Mouse (Mus musculus): ENCODE data around the gene Olfr1312.
"Not testable (repeated sequence)": the region's sequence is repeated elsewhere in the genome, so short reads cannot be mapped to it uniquely, and the experiment has no call there.

Gene Olfr1312

GRCm38 (mm10) chr2:112050138-112050537 is at the start of gene Olfr1312:
TSS of gene Olfr1312 (minus strand) at chr2:112050238.
- no peak for DNase-seq (ENCODE audit: low spot score in 2 of 2)

- DNase-seq (ENCODE audit: low spot score in 2 of 2) = no peak
Observed at GRCm38 (mm10) chr2:112096681-112097080, 46.6 kb upstream of the Olfr1312 start, which contains the start of gene Olfr1314. TSS of gene Olfr1314 (minus strand) at chr2:112096781.

GRCm38 (mm10) chr2:112077743-112078142 is 27.7 kb upstream of the Olfr1312 start, which contains the start of gene Olfr1313:
TSS of gene Olfr1313 (minus strand) at chr2:112077843.
- no peak for DNase-seq (ENCODE audit: low spot score in 2 of 2)

- DNase-seq (ENCODE audit: low spot score in 2 of 2) = not testable (repeated sequence)
Observed at GRCm38 (mm10) chr2:112026971-112027370, 23.1 kb downstream of the Olfr1312 start.

- DNase-seq (ENCODE audit: low spot score in 2 of 2) = no peak
Observed at GRCm38 (mm10) chr2:112024312-112024711, 25.7 kb downstream of the Olfr1312 start, which contains the start of gene Olfr1311. TSS of gene Olfr1311 (minus strand) at chr2:112024412.

GRCm38 (mm10) chr2:112014900-112015299 is 35.1 kb downstream of the Olfr1312 start:
- no peak for DNase-seq (ENCODE audit: low spot score in 2 of 2)

GRCm38 (mm10) chr2:112012608-112013007 is 37.4 kb downstream of the Olfr1312 start, which contains the start of gene Olfr1310:
TSS of gene Olfr1310 (minus strand) at chr2:112012708.
- no peak for DNase-seq (ENCODE audit: low spot score in 2 of 2)

- no peak for DNase-seq (ENCODE audit: low spot score in 2 of 2)
Observed at GRCm38 (mm10) chr2:111990181-111990580, 59.9 kb downstream of the Olfr1312 start, which contains the start of gene Olfr1309. TSS of gene Olfr1309 (minus strand) at chr2:111990281.

Measured in spleen, postnatal 4 days (tissue).